Mouse (Mus musculus) spleen, adult 2 months (tissue): ENCODE measurements around the gene Clptm1. TPM values are rescaled to one million over a fixed set of nuclear protein-coding genes. Genes with fewer than 3 reads are reported as not detected.

Experiments
- DNase-seq, 2 experiments: peaks; one replicate each; pipeline versions ENCODE4 v3.0.0 to v3.0.0-alpha.2; 2012 to 2021; ENCODE audit warnings: low spot score in 2 of 2, low read depth in 1 of 2
- H3K27ac ChIP-seq: fragments of 200-500 bp; 2 replicates; pipeline ENCODE4 v1.5.1; 2012; ENCODE audit warnings: low read length, inconsistent platforms; ENCODE audit not compliant: insufficient read depth
- H3K27me3 ChIP-seq: fragments of 200-500 bp; 2 replicates; pipeline ENCODE4 v1.6.1; 2012; ENCODE audit warnings: mild to moderate bottlenecking, moderate library complexity, low read length, inconsistent platforms; ENCODE audit not compliant: control insufficient read depth, insufficient read depth
- H3K36me3 ChIP-seq: fragments of 200-500 bp; 2 replicates; pipeline ENCODE4 v1.6.1; 2012; ENCODE audit warnings: mild to moderate bottlenecking, low read length, inconsistent platforms; ENCODE audit not compliant: control insufficient read depth, insufficient read depth
- H3K4me1 ChIP-seq: fragments of 200-500 bp; 2 replicates; pipeline ENCODE4 v1.6.1; 2011; ENCODE audit warnings: inconsistent platforms; ENCODE audit not compliant: control insufficient read depth, insufficient read depth, insufficient read length
- H3K4me3 ChIP-seq: fragments of 200-500 bp; 2 replicates; pipeline ENCODE4 v1.5.1; 2011; ENCODE audit warnings: mild to moderate bottlenecking, inconsistent platforms; ENCODE audit not compliant: insufficient read depth, insufficient read length; ENCODE audit errors: extremely low read depth
- CTCF ChIP-seq: fragments of 200-500 bp; IDR thresholded peaks from 2 replicates; pipeline ENCODE4 v1.5.1; 2011; ENCODE audit warnings: mild to moderate bottlenecking, inconsistent platforms; ENCODE audit not compliant: insufficient read depth, insufficient read length, insufficient replicate concordance; ENCODE audit errors: extremely low read depth
- POLR2A ChIP-seq: fragments of 200-500 bp; IDR thresholded peaks from 2 replicates; pipeline ENCODE4 v1.6.1; 2011; ENCODE audit warnings: low read depth, low read length, inconsistent platforms
- WGBS: fragments of 180-500 bp; shearing (Covaris S2); methylation state at CpG from one replicate; pipeline ENCODE4 v1.1.7; 2018; 5-methylcytosine and 5-hydroxymethylcytosine counted together
- polyA plus RNA-seq: library from polyadenylated mRNA; depleted of rRNA; stranded (reverse); fragments of >200 nt; gene quantifications from 2 replicates; pipeline ENCODE4 v1.2.3, GENCODE M21; 2012

Gene Clptm1
- polyA plus RNA-seq, 1 experiment: 76.3 TPM

GRCm38 (mm10) chr7:19635074-19635827 lies 29.6 kb downstream of the Clptm1 start:
- H3K27ac ChIP-seq: peak overlapping the region; percentile 56
- WGBS: 83% methylated on average over 11 of the region's 11 CpGs

GRCm38 (mm10) chr7:19634591-19634990 lies 30.2 kb downstream of the Clptm1 start:
- Histone ChIP-seq H3K27ac (peak overlapping the region; percentile 56), H3K4me1 (no peaks in the 10 kb centered on the region; the same call in 1 of the 2 replicates), H3K4me3 (no peak overlapping the region), H3K36me3 (peaks cover 46% of the 10 kb centered on the region), H3K27me3 (no peaks in the 10 kb centered on the region)
- no peak for TF ChIP-seq CTCF
- TF ChIP-seq POLR2A: no peak
- 88% methylated on average over 2 of the region's 2 CpGs for WGBS
- DNase-seq: no peak

More at GRCm38 (mm10) chr7:19635074-19635827, 29.6 kb downstream of the Clptm1 start:
- no peaks in the 10 kb centered on the region for H3K4me1 ChIP-seq
- no peak overlapping the region for H3K4me3 ChIP-seq
- H3K36me3 ChIP-seq: peaks cover 46% of the 10 kb centered on the region
- no peaks in the 10 kb centered on the region for H3K27me3 ChIP-seq
- TF ChIP-seq CTCF (no peak), POLR2A (no peak)
- DNase-seq: no peak

GRCm38 (mm10) chr7:19633855-19634254 lies 31.0 kb downstream of the Clptm1 start:
- Histone ChIP-seq H3K4me1 (no peaks in the 10 kb centered on the region; the same call in 1 of the 2 replicates), H3K36me3 (peaks cover 46% of the 10 kb centered on the region), H3K27me3 (no peaks in the 10 kb centered on the region), H3K4me3 (no peak overlapping the region), H3K27ac (no peak overlapping the region)
- TF ChIP-seq POLR2A (no peak), CTCF (no peak)
- WGBS: 87% methylated on average over 15 of the region's 15 CpGs
- DNase-seq: no peak

- Histone ChIP-seq H3K36me3 (peaks cover 41% of the 10 kb centered on the region), H3K4me1 (no peaks in the 10 kb centered on the region; the same call in 1 of the 2 replicates), H3K27ac (no peak overlapping the region), H3K27me3 (no peaks in the 10 kb centered on the region), H3K4me3 (no peak overlapping the region)
- WGBS: 96% methylated on average over 17 of the region's 17 CpGs
- DNase-seq: no peak
- TF ChIP-seq POLR2A (no peak), CTCF (no peak)
These were observed 31.6 kb downstream of the Clptm1 start for GRCm38 (mm10) chr7:19633197-19633596.

GRCm38 (mm10) chr7:19632720-19633119 lies 32.1 kb downstream of the Clptm1 start:
- H3K27ac ChIP-seq: no peak overlapping the region
- H3K36me3 ChIP-seq: peaks cover 37% of the 10 kb centered on the region
- H3K4me3 ChIP-seq: no peak overlapping the region
- no peaks in the 10 kb centered on the region for H3K27me3 ChIP-seq
- peaks cover 2% of the 10 kb centered on the region; the same call in 1 of the 2 replicates for H3K4me1 ChIP-seq
- TF ChIP-seq POLR2A (no peak), CTCF (no peak)
- no peak for DNase-seq

GRCm38 (mm10) chr7:19632275-19632674 lies 32.6 kb downstream of the Clptm1 start:
- H3K27ac ChIP-seq: no peak overlapping the region
- no peaks in the 10 kb centered on the region for H3K27me3 ChIP-seq
- H3K4me1 ChIP-seq: peaks cover 3% of the 10 kb centered on the region; the same call in 1 of the 2 replicates
- H3K36me3 ChIP-seq: peaks cover 33% of the 10 kb centered on the region
- H3K4me3 ChIP-seq: no peak overlapping the region
- no peak for TF ChIP-seq POLR2A
- TF ChIP-seq CTCF: no peak
- no peak for DNase-seq

- Histone ChIP-seq H3K4me1 (peaks cover 3% of the 10 kb centered on the region; the same call in 1 of the 2 replicates), H3K27me3 (no peaks in the 10 kb centered on the region), H3K27ac (peak within 1 kb of the TSS; percentile 93), H3K4me3 (peak within 1 kb of the TSS; percentile 71), H3K36me3 (peaks cover 12% of the 10 kb centered on the region)
- WGBS: 1% methylated on average over 40 of the region's 41 CpGs
- TF ChIP-seq POLR2A: no peak
- no peak for TF ChIP-seq CTCF
- peak; percentile 75 to 91 for DNase-seq
These were observed 35.5 kb downstream of the Clptm1 start, which contains the start of gene Relb for GRCm38 (mm10) chr7:19629361-19629734. Gene Relb (minus strand): TSS chr7:19629438.
